Mouse (Mus musculus) retina, adult 2 months (tissue): ENCODE measurements around the gene Cpne8.

Experiments used
- DNase-seq: peaks from one replicate; pipeline ENCODE4 v3.0.0-alpha.2; 2012; ENCODE audit warnings: low read depth, low spot score

Cpne8 gene

DNA sequence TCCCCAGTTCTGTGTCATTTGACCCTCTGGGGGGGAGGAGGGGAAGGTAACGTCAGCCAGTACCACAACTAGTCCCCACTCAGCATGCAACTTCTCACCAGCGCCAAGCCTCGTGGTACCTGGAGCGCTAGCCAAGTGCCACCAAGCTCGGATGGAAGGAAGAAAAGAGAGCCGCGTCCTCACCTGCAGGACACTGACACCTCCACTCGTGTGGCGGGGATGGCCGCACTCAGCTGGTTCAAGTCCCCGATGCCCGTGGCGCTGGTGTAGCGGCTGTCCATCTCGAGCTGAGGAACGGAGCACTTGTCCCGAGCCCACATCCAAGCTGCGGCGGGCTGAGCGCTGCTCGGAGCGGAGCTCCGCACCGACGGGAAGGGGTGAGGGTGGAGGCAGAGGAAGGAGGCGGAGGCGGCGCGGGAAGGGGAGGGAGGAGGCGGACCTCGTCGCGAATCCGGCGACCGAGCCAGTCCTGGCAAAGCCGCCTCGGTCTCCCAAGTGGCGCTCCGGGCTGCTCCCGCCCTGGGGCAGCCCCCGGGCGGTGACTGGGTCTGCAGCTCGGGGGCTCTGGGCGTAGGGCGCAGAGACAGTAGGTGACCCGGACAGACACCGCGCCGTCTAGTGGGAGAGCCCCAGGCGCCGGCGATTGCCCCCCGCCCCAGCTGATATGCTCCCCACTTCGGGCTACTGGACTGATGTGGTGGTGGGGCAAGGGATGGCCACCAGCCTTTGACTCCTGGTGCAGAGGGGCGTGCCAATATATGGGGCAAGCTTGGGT, at the start of gene Cpne8:
TSS of gene Cpne8 (minus strand) at position 448 of the 775 bp plus-strand sequence.
- no peak for DNase-seq

DNA sequence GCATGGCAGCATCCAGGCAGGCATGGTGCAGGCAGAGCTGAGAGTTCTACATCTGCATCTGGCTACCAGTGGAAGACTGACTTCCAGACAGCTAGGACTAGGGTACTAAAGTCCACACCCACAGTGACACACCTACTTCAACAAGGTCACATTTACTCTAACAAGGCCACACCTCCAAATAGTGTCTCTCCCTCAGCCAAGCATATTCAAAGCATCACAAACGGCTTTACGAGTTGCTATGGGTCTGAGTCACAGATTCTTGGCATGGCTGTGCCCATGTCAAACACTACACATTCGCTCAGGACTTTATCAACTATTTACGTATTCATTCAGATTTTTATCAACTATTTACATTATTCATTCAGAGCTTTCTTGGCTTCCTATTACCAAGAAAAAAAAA, 38.5 kb upstream of the Cpne8 start:
- DNase-seq, result no peak

DNA sequence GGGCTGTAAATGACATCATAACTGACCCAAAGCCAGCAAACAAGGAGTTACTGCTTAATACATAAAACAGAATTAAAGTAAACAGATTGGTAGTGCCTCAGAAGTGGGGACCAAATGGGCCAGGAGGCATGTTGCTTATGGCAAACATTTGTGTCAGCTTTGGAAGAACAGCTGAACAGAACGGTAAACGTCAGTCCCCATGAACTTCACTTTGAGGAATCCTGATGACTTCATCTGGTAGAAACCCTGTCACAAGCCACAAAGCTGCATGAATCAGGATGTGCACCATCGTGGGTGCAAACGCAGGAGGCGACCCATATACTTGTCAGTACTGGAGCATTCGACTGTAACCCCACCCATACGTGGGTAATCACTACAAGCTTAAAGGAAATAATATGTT, 30.1 kb upstream of the Cpne8 start:
- no peak for DNase-seq

DNA sequence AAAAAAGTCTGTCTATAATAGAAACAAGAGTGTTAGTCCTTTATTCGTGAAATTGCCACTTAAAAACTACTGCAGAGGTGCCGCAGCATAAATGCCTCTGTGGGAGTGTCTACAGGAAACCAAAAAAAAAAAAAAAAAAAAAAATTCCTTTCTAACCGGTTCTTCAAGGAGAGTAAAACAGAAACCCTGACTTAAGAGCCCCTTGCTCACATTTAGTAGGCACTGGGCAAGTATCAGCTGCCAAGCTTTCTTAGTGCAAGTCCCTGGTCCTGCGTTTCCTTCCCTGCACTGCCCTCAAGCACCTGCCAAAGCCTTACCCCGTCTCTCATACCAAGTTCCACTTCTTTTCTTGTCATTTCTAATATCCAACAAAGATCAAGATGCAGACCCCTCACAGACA, 25.1 kb upstream of the Cpne8 start:
- no peak for DNase-seq

GRCm38 (mm10) chr15:90703502-90704232, 24.4 kb upstream of the Cpne8 start:
- no peak for DNase-seq

- DNase-seq, result no peak
These were observed 7.5 kb upstream of the Cpne8 start for GRCm38 (mm10) chr15:90686770-90687169.

- no peak for DNase-seq
These were observed 738 bp upstream of the Cpne8 start for GRCm38 (mm10) chr15:90679760-90680579.

GRCm38 (mm10) chr15:90678488-90678887, 744 bp downstream of the Cpne8 start:
- no peak for DNase-seq

DNA sequence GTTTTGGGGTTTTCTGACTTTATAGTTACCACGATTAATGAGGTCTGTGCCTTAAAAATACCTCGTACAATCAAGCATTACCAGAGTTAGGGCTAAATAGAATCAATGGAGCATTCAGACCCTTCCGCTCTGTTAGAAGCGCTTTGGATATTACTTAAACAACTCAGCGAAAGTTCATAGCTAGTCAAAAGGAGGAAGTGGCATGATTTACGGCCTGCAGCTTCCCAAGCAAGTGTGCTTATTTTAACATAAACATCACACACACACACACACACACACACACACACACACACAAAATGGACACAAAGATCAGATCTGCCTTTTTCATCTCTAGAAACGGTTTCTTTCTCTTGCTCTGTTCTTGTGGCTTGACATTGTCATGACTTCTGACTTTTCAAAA, 9.7 kb downstream of the Cpne8 start:
- DNase-seq, result no peak

DNA sequence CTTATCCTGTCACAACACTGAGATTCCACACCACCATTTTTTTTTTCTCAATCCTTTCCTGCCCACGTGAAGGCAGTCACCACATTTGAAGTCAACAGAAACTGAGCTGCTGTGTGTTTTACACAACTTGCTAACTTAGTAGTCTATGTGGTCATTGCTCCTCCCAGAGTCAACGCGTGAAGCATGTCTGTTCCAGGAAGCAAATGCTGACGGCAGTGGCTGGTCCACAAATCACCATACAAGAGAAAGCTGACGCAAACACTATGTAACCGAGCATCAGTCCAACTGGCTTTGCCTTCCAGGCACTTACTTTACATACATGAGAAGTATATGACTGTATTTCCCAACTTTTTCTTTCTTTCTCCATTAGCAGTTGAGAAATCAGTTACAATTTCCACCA, 12.3 kb downstream of the Cpne8 start:
- DNase-seq, result no peak

DNA sequence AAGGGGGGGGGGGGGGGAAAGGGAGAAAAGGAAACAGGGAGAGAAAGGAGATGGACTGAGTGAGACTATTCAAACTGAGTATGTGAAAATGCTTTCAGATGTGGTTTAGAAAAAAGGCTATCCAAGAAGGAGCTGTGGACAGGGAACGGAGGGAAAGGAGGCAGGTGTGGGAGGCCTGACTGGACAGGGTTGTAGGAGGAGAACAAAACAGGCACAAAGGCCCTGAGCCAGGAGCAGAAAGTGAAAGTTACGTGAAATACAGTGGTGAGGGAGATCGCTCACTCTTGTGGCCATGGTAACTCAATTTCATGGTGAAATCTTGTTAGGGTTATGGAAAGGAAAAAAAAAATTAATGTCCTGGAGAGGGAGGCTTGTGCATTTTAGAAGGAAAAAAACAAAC, 14.6 kb downstream of the Cpne8 start:
- DNase-seq, result no peak

DNA sequence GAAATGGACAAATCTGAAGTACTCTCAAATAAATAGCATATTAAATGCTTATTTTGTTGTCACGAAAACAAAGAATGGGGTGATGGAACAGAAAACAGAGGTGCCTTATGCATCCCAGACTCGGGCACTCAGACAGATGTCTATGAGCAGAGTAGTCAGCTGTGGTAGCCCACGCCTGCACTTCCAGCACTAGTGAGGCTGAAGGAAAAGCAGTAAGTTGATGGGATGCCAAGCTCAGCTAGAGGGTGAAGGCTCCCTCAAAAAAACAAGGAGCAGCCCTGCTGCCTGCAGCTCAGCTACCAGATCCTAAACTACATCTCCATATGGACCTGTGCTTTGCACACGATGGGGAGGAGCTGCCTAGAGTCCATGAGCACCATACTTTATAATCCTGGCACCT, 15.6 kb downstream of the Cpne8 start:
- no peak for DNase-seq

- no peak for DNase-seq
These were observed 18.5 kb downstream of the Cpne8 start for GRCm38 (mm10) chr15:90660723-90661122.

- DNase-seq, result no peak
These were observed 21.2 kb downstream of the Cpne8 start for GRCm38 (mm10) chr15:90658053-90658452.

DNA sequence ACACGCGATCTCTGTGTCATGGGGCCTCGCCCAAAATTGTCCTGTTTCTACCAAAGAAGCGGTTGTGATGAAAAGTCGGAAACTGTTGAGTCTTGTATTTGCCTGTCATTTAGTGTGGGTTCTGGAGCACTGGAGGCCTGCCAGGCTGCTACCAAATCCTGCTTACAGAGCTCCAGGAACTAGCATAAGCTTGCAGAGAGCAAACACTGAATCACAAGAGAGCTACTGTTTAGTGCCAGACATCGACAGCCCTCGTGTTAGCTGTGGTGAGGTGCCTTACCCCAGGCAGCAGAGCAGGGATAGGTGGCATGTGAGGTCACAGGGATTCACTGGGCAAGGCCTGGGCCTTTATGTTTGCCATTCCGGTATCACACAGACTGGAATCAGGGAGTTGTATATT, 22.7 kb downstream of the Cpne8 start:
- no peak for DNase-seq

- DNase-seq, result no peak
These were observed 32.1 kb downstream of the Cpne8 start for GRCm38 (mm10) chr15:90647011-90647577.

GRCm38 (mm10) chr15:90646326-90646725, 32.9 kb downstream of the Cpne8 start:
- DNase-seq, result no peak

- no peak for DNase-seq
These were observed 33.4 kb downstream of the Cpne8 start for GRCm38 (mm10) chr15:90645828-90646227.

- DNase-seq, result no peak
These were observed 55.0 kb downstream of the Cpne8 start for GRCm38 (mm10) chr15:90624201-90624600.

GRCm38 (mm10) chr15:90622005-90622404, 57.2 kb downstream of the Cpne8 start:
- DNase-seq, result no peak

DNA sequence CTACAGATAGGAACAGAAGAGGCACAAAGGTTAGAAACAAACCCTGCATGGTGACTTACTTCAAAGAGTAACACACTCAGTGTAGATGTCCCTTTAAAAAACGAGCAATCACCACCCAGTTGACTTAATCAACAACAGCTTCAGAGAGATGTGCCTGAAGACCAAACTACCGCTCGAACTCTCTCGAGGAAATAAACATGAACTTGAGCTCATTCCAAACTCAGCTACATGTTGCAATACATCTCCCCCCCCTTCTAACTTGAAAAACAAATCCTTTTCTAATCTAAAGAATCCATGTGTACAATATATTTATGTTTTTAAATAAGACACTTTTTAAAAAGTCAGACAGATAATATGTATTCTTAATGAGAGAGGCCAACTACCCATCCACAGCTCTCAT, 59.5 kb downstream of the Cpne8 start:
- no peak for DNase-seq
